Mouse (Mus musculus): ENCODE measurements at regions not wholly inside any gene's neighbourhood (a gene's known extent, or its start where the extent isn't known, plus 50 kb on each side); places are given as distances from the start of the nearest gene placed in this dataset.

DNA sequence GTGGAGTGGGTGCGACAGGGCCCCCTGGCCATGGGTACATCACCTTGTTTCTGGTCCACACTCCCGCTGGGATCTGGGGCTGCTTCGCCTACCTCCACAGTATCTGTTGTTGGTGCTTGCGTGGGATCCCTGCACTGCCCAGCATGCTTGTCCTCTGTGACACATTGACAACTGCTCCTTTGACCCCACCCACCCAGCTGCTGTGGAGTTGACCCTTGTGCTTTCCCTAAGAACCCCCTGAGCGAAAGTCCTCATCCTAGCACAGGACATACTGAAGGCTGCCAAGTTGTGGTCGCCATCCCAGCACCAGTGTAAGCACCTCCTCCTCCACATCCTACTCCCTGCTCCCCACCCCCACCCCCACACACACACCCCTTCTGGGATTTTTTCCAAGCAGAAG, 63.6 kb upstream of the Dio3 start:
- TF ChIP-seq POLR2A (IDR thresholded peaks at IDR 0.05; ENCODE audit: borderline replicate concordance, control insufficient read depth, low read depth, low read length) = no peak
- TF ChIP-seq CTCF (IDR thresholded peaks at IDR 0.05; ENCODE audit: control insufficient read depth, insufficient read depth, low read length) = no peak
- WGBS = 62% methylated on average over 6 of the region's 6 CpGs
- Histone ChIP-seq H3K27ac (ENCODE audit: control insufficient read depth, insufficient read depth, low read depth, low read length, poor library complexity) (no peak overlapping the region), H3K4me3 (replicated peaks; ENCODE audit: control insufficient read depth, low read depth, low read length) (no peak overlapping the region), H3K4me1 (ENCODE audit: control insufficient read depth, insufficient read depth, low read length) (no peaks in the 10 kb centered on the region)

DNA sequence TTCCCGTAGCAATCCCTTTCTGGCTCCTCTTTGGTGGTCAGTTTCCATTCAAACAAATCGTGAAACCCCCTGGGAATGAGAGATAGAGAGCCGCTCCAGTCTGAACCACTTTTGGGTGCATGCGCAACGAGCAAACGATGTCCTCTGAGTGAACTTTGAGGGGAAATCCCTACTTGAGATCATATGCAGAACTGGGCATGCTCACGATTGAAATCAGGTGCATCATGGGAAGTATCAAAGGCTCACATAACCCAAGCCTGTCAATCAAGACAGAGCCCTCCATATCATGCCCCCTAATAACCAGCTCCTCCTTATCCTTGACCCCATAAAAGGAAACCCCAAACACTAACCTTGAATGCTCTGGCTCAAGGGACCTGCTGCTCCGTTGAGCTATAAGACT, 59.1 kb upstream of the Dio3 start:
- 34% methylated on average over 8 of the region's 8 CpGs for WGBS
- Histone ChIP-seq H3K4me1 (ENCODE audit: control insufficient read depth, insufficient read depth, low read length) (no peaks in the 10 kb centered on the region), H3K27ac (ENCODE audit: control insufficient read depth, insufficient read depth, low read depth, low read length, poor library complexity) (no peak overlapping the region), H3K4me3 (replicated peaks; ENCODE audit: control insufficient read depth, low read depth, low read length) (no peak overlapping the region)
- no peak for TF ChIP-seq CTCF (IDR thresholded peaks at IDR 0.05; ENCODE audit: control insufficient read depth, insufficient read depth, low read length)
- no peak for TF ChIP-seq POLR2A (IDR thresholded peaks at IDR 0.05; ENCODE audit: borderline replicate concordance, control insufficient read depth, low read depth, low read length)

DNA sequence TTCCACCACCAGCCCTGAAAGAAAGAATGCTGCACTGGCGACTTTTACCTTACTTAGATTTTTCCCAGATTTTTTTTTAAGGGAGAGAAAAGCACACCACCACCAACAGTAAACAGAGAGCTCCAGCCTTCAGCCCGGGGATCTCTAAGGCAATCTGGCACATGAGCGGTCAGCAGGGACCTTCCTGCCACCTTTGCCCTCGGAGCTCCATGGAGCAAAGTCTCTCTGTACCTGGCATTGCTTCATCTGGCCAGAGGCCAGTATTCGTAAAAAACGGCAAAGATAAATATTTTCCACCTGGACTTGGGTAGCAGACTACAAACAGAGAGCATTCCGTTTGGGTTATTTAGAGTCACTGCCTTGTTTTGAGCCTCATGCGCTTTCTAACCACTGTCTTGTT, 58.4 kb upstream of the Dio3 start:
- no peak overlapping the region for H3K4me3 ChIP-seq (replicated peaks; ENCODE audit: control insufficient read depth, low read depth, low read length)
- no peak overlapping the region for H3K27ac ChIP-seq (ENCODE audit: control insufficient read depth, insufficient read depth, low read depth, low read length, poor library complexity)

DNA sequence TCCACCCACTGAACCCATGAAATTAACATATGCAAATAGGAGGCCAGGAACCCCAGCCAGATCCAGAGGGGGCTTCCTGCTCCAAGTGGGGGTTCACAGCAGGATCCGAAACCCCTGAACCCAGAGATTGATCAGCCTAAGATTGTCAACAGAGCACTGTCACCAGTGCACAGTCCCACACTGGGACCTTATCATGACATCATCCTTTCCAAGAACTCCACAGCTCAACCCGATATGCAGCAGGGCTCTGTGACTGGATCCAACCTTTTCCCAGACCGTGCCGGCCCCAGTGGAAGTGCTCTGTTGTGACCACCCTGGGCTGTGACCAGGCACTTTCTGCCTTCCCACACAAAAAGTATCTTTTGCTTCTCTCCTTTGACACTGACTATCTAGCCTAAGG, 57.7 kb upstream of the Dio3 start:
- Histone ChIP-seq H3K4me1 (ENCODE audit: control insufficient read depth, insufficient read depth, low read length) (no peaks in the 10 kb centered on the region), H3K4me3 (replicated peaks; ENCODE audit: control insufficient read depth, low read depth, low read length) (no peak overlapping the region), H3K27ac (ENCODE audit: control insufficient read depth, insufficient read depth, low read depth, low read length, poor library complexity) (no peak overlapping the region)
- WGBS = 55% methylated on average over 4 of the region's 4 CpGs
- TF ChIP-seq POLR2A (IDR thresholded peaks at IDR 0.05; ENCODE audit: borderline replicate concordance, control insufficient read depth, low read depth, low read length) = no peak

More for the DNA sequence above, 58.4 kb upstream of the Dio3 start:
- no peak for TF ChIP-seq POLR2A (IDR thresholded peaks at IDR 0.05; ENCODE audit: borderline replicate concordance, control insufficient read depth, low read depth, low read length)
- WGBS = 67% methylated on average over 8 of the region's 8 CpGs
- no peaks in the 10 kb centered on the region for H3K4me1 ChIP-seq (ENCODE audit: control insufficient read depth, insufficient read depth, low read length)

DNA sequence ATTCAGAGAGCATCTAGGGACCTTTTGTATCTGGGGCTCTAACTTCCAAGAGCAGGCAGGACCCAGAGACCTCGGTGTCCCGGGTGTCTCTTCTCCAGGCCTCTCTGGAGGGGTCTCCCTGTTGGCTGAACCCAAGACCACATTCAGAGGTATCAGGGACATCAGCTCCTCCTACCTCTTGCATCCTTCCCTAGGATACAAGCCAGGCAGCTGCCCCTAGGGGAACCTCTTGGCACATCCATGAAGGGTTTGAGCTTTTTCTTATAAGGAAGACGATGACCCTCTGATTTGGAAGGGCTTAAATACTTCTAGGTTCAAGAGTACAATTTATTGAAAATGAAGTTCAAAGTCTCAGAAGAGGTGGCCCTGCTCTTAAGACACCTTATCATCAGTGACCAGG, 57.2 kb upstream of the Dio3 start:
- TF ChIP-seq CTCF (IDR thresholded peaks at IDR 0.05; ENCODE audit: control insufficient read depth, insufficient read depth, low read length) (no peak), POLR2A (IDR thresholded peaks at IDR 0.05; ENCODE audit: borderline replicate concordance, control insufficient read depth, low read depth, low read length) (no peak)
- 63% methylated on average over 3 of the region's 3 CpGs for WGBS
- Histone ChIP-seq H3K4me3 (replicated peaks; ENCODE audit: control insufficient read depth, low read depth, low read length) (no peak overlapping the region), H3K27ac (ENCODE audit: control insufficient read depth, insufficient read depth, low read depth, low read length, poor library complexity) (no peak overlapping the region), H3K4me1 (ENCODE audit: control insufficient read depth, insufficient read depth, low read length) (no peaks in the 10 kb centered on the region)

DNA sequence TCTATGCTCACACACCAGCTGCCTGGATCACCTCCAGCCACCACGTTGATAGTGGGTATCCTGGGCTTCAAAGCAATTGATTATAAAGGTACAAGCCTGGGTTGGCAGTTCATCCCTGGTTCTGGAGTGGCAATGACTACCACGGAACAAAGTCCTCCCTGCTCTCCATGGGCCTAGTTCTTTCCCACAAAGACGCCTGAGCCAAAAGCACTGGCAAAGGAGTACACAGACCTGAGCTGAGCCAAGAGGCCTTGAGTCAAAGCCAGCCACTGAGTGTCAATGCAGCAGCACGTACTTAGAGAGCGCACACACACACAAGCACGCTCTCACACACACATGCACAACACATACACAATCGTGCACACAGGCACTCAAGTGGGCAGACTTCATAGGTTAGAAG, 54.6 kb upstream of the Dio3 start:
- TF ChIP-seq CTCF (IDR thresholded peaks at IDR 0.05; ENCODE audit: control insufficient read depth, insufficient read depth, low read length) (no peak), POLR2A (IDR thresholded peaks at IDR 0.05; ENCODE audit: borderline replicate concordance, control insufficient read depth, low read depth, low read length) (no peak)
- no peaks in the 10 kb centered on the region for H3K4me1 ChIP-seq (ENCODE audit: control insufficient read depth, insufficient read depth, low read length)
- no peak overlapping the region for H3K4me3 ChIP-seq (replicated peaks; ENCODE audit: control insufficient read depth, low read depth, low read length)
- H3K27ac ChIP-seq (ENCODE audit: control insufficient read depth, insufficient read depth, low read depth, low read length, poor library complexity) = no peak overlapping the region
- WGBS = 76% methylated on average over 7 of the region's 7 CpGs

DNA sequence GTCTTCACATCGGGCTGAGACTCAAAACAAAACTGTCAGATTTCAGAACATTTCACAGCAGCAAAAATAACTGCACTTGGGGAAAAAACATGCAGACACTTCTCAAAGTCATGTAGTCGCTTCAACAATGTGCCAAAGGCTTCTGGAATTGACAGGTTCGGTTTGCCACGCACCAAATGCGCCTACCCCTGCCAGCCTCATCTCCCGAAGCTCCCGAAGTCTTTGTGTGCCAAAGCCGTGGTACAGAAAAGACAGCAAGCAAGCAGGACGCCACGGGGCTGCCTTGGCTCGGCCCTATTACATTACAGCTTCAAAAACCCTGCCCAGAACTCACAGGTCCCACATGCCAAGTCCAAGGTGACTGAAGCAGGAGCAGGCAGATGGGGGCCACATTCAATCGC, 50.9 kb upstream of the Dio3 start:
- H3K4me3 ChIP-seq (replicated peaks; ENCODE audit: control insufficient read depth, low read depth, low read length) = no peak overlapping the region
- 79% methylated on average over 12 of the region's 12 CpGs for WGBS
- TF ChIP-seq CTCF (IDR thresholded peaks at IDR 0.05; ENCODE audit: control insufficient read depth, insufficient read depth, low read length) (no peak), POLR2A (IDR thresholded peaks at IDR 0.05; ENCODE audit: borderline replicate concordance, control insufficient read depth, low read depth, low read length) (no peak)
- no peak overlapping the region for H3K27ac ChIP-seq (ENCODE audit: control insufficient read depth, insufficient read depth, low read depth, low read length, poor library complexity)
- H3K4me1 ChIP-seq (ENCODE audit: control insufficient read depth, insufficient read depth, low read length) = no peaks in the 10 kb centered on the region

All from bone marrow, adult 2 months (tissue).